Mouse (Mus musculus): ENCODE results near the gene Fgf12.

Gene Fgf12

DNA sequence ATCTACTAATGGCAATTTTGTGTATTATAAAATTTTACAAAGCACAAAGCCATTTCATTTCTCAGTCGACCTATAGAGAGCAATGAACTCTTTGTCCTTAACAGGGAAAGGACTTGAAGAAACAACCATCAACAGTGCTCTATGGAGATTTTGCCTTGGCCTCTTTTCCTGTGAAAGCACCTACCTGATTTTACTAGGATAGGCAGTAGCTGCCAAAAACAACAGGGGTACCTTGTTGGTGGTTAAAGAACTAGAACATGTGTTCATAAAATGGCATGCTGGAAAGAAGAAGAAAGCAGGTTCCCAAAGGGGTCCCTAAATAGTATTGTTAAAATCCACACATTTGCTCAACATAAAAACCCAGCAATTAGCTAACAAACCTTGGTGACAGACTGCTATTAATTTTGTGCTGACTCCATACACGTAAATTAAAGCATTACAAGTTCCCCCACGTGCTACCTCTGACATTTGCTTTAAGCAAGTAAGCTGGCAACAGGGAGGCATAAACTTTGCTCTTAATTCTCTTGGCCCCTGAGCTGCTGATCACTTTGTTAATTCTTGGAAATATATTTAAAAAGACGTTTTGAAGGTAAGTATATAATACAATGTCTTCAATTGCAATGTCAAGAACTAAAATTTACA lies 463.1 kb downstream of the Fgf12 start:
- no peak for DNase-seq

- DNase-seq = no peak
These were observed 495.0 kb downstream of the Fgf12 start for GRCm38 (mm10) chr16:28257904-28258303.

- DNase-seq = no peak
These were observed 498.6 kb downstream of the Fgf12 start for GRCm38 (mm10) chr16:28254303-28254702.

DNA sequence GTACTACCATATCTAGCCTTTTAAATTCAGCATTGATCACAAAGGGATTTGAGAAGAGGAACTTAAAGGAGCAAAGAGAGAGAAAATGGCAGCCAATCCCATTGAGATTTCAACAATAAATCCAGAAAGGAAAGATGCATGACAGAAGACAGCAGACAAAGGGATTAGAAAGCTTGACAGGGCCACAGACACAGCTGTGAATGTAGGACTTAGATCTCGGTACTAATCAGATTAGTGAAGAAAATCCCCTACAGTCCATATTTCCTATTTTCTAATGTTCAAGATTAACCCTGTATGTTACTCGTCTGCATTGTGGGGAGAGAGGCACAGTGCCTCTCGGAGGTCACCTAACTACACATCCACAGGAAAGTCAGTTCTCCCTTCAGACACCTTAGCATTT lies 500.9 kb downstream of the Fgf12 start:
- no peak for DNase-seq

- no peak for DNase-seq
These were observed 509.8 kb downstream of the Fgf12 start for GRCm38 (mm10) chr16:28242867-28243649.

DNA sequence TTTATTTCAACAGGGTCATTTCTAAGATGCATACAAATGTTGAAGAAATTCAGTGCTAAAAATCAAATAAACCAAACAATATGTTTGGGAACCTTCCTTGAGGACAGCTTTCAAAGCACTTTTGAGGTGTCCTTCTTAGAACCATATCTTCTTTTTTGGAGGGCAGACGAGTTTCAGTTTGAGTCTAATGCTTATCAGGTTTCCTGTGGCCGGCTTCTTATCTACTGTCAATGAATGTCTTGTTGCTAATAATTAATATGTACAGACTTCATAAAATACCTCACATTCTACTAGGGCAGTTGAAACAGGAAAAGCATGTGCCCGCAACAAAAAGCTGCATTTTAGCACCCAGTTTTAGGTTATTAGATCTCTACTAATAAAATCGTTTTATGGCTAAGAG lies 513.5 kb downstream of the Fgf12 start:
- DNase-seq = no peak

DNA sequence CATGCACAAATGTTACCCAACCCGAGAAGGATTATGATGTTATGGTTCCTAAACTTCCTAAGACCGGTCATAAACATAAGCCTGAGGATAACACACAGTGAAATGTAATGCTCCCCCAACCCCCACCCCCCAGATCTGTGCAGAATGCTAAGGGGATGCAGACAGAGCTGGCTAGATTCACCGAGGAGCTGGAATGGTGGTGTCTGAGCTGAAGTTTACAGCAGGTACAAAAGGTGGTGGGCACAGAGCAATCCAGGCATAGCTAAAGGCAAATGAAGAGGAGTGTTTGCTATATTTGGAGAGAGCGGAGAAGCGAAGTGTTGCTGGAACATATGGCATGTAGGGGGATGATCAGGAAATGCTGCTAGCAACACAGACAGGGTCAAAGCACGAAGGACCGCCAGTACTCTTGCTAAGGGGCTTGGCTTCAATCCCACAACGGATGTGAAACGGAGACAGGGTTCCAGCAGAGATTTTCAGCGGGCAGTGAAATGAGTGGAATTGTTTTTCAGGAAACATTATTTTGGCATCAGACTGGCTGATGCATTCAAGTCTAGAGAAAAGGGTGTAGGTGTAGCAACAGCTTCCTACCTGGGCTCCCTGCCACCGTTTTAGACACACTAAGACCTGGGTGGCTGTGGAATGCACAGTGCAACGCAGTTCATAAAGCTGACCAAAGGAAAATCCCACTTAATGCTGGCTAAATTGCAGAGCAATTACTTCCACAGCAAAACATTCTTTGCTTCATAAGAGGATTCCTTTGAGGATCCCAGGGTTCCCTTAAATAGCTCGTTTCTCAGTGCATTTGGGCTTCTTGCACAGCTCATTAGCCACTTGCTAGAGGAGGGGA lies 514.6 kb downstream of the Fgf12 start:
- DNase-seq = no peak

DNA sequence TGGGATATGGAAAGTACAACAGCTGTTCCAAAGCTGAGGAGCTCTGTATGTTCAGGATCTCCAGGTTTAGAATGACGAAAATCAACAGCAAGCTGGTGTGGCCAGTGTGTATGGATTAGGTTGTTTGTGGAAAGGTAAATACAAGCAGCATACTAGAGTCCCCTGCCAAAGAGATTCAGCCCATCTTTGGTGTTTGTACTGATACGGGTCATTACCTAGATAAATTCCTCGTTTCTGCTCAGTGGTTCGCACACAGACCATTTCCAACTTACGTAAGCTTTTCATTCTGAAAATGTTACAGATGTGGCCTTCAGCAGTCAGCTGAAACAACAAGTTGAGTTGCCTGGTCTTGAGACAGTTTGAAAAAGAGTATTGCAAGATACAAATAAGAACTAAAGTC lies 536.9 kb downstream of the Fgf12 start:
- no peak for DNase-seq

GRCm38 (mm10) chr16:28212411-28212810 lies 540.5 kb downstream of the Fgf12 start:
- no peak for DNase-seq

GRCm38 (mm10) chr16:28156443-28156842 lies 596.4 kb downstream of the Fgf12 start:
- DNase-seq = no peak

- no peak for DNase-seq
These were observed 611.9 kb downstream of the Fgf12 start for GRCm38 (mm10) chr16:28140972-28141371.

- no peak for DNase-seq
These were observed 625.9 kb downstream of the Fgf12 start for GRCm38 (mm10) chr16:28127006-28127405.
